Mouse (Mus musculus): ENCODE data around the gene Nek7.

- TF ChIP-seq CTCF (IDR thresholded peaks at IDR 0.05 in 2 of 3, conservative IDR thresholded peaks at IDR 0.05 in 1 of 3; ENCODE audit: control insufficient read depth in 1 of 3, insufficient read depth in 1 of 3, low read depth in 2 of 3, low read length in 3 of 3, poor library complexity in 1 of 3, severe bottlenecking in 1 of 3) (no peak), ZC3H11A (IDR thresholded peaks at IDR 0.05; ENCODE audit: low read depth, low read length) (no peak), RCOR1 (IDR thresholded peaks at IDR 0.05; ENCODE audit: low read depth, low read length) (no peak), POLR2AphosphoS2 (IDR thresholded peaks at IDR 0.05; ENCODE audit: low read length) (no peak), RAD21 (IDR thresholded peaks at IDR 0.05; ENCODE audit: low read depth, low read length) (no peak), POLR2A (IDR thresholded peaks at IDR 0.05; ENCODE audit: control insufficient read depth in 1 of 2, insufficient read depth in 1 of 2, low read depth in 1 of 2, low read length in 2 of 2, poor library complexity in 1 of 2) (no peak)
These were observed 40.0 kb downstream of the Nek7 start for GRCm38 (mm10) chr1:138579822-138580492.
